Mouse (Mus musculus) embryonic facial prominence, embryonic 12.5 days (tissue): ENCODE measurements around the gene Tnnt2. TPM values are rescaled to one million over a fixed set of nuclear protein-coding genes. Genes with fewer than 3 reads are reported as not detected.

Experiments used
- ATAC-seq: fragments of 200-750 bp; cut with Nextera tagmentation; 2 replicates; pipeline ENCODE4 v1.8.0; 2017; ENCODE audit not compliant: insufficient number of reproducible peaks, insufficient read depth, low FRiP score, low TSS enrichment
- H3K27ac ChIP-seq: fragments of 300-500 bp; sonication (generic); 2 replicates; pipeline ENCODE4 v1.5.1; 2016; ENCODE audit warnings: mild to moderate bottlenecking
- H3K27me3 ChIP-seq: fragments of 300-500 bp; sonication (generic); 2 replicates; pipeline ENCODE4 v1.6.1; 2016; ENCODE audit warnings: mild to moderate bottlenecking, moderate library complexity
- H3K36me3 ChIP-seq: fragments of 300-500 bp; sonication (generic); 2 replicates; pipeline ENCODE4 v1.6.1; 2016; ENCODE audit warnings: mild to moderate bottlenecking
- H3K4me1 ChIP-seq: fragments of 300-500 bp; sonication (generic); 2 replicates; pipeline ENCODE4 v1.6.1; 2016
- H3K4me2 ChIP-seq: fragments of 300-500 bp; sonication (generic); replicated peaks from 2 replicates; pipeline ENCODE4 v1.6.1; 2016; ENCODE audit warnings: mild to moderate bottlenecking, moderate library complexity
- H3K4me3 ChIP-seq: fragments of 300-500 bp; sonication (generic); 2 replicates; pipeline ENCODE4 v1.5.1; 2016; ENCODE audit warnings: mild to moderate bottlenecking
- H3K9ac ChIP-seq: fragments of 300-500 bp; sonication (generic); 2 replicates; pipeline ENCODE4 v1.6.1; 2016; ENCODE audit warnings: mild to moderate bottlenecking, moderate library complexity
- H3K9me3 ChIP-seq: fragments of 300-500 bp; sonication (generic); 2 replicates; pipeline ENCODE4 v1.6.1; 2016; ENCODE audit warnings: mild to moderate bottlenecking, moderate library complexity
- WGBS: fragments of 180-500 bp; shearing (Covaris S2); methylation state at CpG from one replicate; pipeline ENCODE4 v1.1.7; 2016; 5-methylcytosine and 5-hydroxymethylcytosine counted together
- polyA plus RNA-seq: library from polyadenylated mRNA; unstranded; fragments of >200 nt; fragmentation: Nextera tagmentation; extraction: Ambion mirVana; gene quantifications from 2 replicates; pipeline ENCODE4 v1.2.1, GENCODE M21; 2016

Gene Tnnt2
- polyA plus RNA-seq, 1 experiment from 2014 or later: 27.7 TPM

DNA sequence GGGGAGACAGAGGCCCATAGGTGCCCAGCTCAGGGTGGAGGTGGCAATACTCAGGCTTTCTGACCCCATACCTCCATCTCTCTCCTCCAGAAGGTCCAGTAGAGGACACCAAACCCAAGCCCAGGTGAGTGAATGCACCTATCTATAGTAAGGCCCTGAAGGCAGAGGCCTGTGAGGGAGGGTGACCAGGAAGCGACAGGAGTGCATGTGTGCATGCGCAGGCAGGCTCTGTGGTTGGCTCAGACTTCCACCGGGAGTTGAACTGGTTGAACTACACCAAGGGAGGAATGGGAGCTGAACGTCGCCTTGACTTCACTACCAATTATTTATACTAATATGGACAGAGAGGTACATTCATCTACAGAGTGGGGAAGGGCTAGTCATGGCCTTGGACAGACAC lies 10.5 kb downstream of the Tnnt2 start:
- Histone ChIP-seq H3K36me3 (no peaks in the 10 kb centered on the region), H3K9me3 (no peaks in the 10 kb centered on the region), H3K4me1 (peaks cover 3% of the 10 kb centered on the region), H3K4me2 (no peak overlapping the region), H3K9ac (no peak overlapping the region), H3K4me3 (no peak overlapping the region), H3K27ac (no peak overlapping the region), H3K27me3 (0 out of 2 replicates have a peak, but pooled peaks cover 1% of the 10 kb centered on the region)
- ATAC-seq: no peak
- 79% methylated on average over 5 of the region's 5 CpGs for WGBS

DNA sequence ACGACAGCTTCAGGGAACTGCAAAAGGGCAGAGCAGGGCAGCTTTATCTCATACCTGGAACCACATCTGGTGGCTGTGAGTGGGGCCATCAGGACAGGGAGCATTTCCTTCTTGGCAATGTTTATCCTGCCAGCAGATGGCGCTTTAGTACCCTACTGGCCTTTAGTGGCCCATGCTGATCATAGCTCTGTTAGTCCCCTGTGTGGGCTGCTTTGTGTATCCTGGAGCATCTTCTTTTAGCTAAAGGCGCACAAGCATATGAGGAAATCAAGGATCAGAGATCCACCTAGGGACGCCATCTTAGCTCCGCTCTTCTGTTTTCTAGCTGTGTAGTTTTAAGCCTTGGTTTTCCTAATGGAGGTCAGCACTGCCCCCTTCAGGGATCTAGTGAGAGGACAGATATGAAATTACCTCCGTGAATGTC lies 11.0 kb downstream of the Tnnt2 start:
- Histone ChIP-seq H3K4me3 (no peak overlapping the region), H3K27me3 (0 out of 2 replicates have a peak, but pooled peaks cover 3% of the 10 kb centered on the region), H3K4me1 (peaks cover 8% of the 10 kb centered on the region), H3K27ac (no peak overlapping the region), H3K9me3 (no peaks in the 10 kb centered on the region), H3K36me3 (no peaks in the 10 kb centered on the region), H3K9ac (no peak overlapping the region), H3K4me2 (no peak overlapping the region)
- WGBS: 32% methylated on average over 6 of the region's 6 CpGs
- no peak for ATAC-seq

DNA sequence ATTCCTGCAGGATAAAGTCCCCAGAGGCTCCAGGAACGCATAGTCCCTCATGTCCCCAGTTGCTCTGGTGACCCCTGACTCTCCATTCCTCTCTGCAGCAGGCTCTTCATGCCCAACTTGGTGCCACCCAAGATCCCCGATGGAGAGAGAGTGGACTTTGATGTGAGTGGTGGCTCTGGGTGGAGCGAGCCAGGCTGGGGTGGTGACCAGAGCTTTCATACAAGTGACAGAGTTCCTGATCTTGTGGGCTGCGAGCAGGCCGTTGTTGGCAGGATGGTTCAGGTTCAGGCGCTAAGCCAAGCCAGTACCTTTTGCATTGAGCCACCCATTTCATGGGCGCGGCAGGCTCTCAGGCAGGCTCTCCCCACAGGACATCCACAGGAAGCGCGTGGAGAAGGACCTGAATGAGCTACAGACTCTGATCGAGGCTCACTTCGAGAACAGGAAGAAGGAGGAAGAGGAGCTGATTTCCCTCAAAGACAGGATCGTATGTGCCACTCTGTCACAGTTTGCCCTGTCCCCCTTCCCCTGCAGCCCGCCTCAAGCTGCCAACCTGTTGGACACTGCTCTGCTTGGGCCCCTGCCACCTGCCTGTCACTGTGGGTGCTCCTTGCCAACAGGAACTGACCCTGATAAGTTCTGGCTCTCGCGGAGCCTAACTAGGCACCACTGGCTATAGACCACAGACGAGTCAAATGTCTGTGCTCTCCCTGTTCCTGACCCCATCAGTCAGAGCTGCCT lies 11.6 kb downstream of the Tnnt2 start:
- no peak overlapping the region for H3K4me3 ChIP-seq
- H3K4me2 ChIP-seq: no peak overlapping the region
- no peaks in the 10 kb centered on the region for H3K36me3 ChIP-seq
- H3K9ac ChIP-seq: no peak overlapping the region
- ATAC-seq: no peak
- H3K27ac ChIP-seq: no peak overlapping the region
- no peaks in the 10 kb centered on the region for H3K9me3 ChIP-seq
- 0 out of 2 replicates have a peak, but pooled peaks cover 3% of the 10 kb centered on the region for H3K27me3 ChIP-seq
- peaks cover 13% of the 10 kb centered on the region for H3K4me1 ChIP-seq
- 81% methylated on average over 17 of the region's 17 CpGs for WGBS

DNA sequence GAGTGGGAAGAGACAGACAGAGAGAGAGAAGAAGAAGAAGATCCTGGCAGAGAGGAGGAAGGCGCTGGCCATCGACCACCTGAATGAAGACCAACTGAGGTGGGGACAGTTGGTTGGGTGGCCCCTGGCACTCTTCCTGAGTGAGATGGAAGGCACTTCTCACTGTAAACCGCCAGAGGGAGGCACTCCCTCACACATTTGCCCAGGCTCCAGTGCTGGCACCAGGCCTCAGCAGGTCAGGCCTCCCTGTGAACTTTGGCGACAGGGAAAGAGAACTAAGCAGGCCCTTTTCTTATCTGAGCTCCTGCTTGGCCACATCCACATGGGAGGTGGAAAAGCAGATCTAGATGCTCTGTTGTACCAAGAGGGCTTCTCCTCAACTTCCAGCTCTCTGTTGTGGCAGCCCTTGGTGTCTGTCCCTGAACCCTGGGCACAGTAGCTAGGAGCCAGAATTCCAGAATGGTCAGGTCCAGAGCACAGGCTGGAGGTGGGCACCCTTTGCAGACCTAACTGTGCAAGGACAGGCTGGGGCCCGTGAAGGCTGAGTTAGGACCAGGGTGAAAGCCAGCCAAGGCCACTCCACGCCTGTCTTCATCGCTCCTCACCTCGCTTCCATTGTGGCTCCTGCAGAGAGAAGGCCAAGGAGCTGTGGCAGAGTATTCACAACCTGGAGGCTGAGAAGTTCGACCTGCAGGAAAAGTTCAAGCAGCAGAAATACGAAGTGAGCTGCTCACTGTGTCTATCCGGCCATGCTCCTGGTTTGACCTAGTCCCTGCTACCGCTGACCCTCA lies 14.8 kb downstream of the Tnnt2 start:
- H3K27me3 ChIP-seq: 0 out of 2 replicates have a peak, but pooled peaks cover 3% of the 10 kb centered on the region
- no peak overlapping the region for H3K4me3 ChIP-seq
- ATAC-seq: no peak
- H3K36me3 ChIP-seq: no peaks in the 10 kb centered on the region
- H3K4me2 ChIP-seq: no peak overlapping the region
- H3K4me1 ChIP-seq: peaks cover 13% of the 10 kb centered on the region
- H3K9me3 ChIP-seq: no peaks in the 10 kb centered on the region
- WGBS: 66% methylated on average over 12 of the region's 12 CpGs
- no peak overlapping the region for H3K27ac ChIP-seq
- no peak overlapping the region for H3K9ac ChIP-seq

DNA sequence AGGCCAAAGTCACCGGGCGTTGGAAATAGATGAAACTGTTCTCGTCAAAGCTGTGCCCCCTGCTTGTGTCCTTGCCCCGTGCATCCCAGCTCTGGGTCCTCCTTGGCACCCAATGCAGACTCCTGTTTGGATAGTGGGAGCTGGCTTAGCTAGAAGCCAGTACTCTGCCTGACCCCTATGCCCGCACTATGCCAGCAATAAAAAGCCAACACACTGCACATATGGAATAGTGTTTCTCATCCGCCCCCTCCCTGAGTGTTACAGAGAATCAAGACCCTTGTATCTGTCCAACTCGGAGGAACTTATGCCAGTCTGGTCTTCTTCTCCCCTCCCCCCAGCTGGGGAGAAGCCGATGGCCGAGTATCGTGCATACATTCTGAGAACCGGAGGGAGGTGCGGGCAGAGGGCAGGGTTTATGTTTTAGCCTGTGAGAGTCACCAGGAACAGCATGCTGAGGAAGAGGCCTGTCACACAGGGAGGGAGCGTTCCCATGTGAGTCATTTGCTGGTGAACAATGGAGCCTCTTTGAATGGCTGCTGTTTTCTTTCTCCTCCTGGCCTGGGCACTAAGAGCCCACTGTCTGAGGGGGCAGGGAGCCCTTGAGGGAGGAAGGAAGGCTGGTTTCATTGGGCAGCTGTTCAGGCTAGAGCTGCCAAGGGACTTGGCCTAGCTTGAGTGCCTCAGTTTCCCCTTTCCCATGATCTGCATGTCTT lies 16.0 kb downstream of the Tnnt2 start:
- Histone ChIP-seq H3K27me3 (0 out of 2 replicates have a peak, but pooled peaks cover 3% of the 10 kb centered on the region), H3K36me3 (no peaks in the 10 kb centered on the region), H3K4me3 (no peak overlapping the region), H3K4me1 (peaks cover 13% of the 10 kb centered on the region), H3K9ac (no peak overlapping the region), H3K9me3 (no peaks in the 10 kb centered on the region), H3K4me2 (no peak overlapping the region), H3K27ac (no peak overlapping the region)
- WGBS: 45% methylated on average over 13 of the region's 13 CpGs
- no peak for ATAC-seq

DNA sequence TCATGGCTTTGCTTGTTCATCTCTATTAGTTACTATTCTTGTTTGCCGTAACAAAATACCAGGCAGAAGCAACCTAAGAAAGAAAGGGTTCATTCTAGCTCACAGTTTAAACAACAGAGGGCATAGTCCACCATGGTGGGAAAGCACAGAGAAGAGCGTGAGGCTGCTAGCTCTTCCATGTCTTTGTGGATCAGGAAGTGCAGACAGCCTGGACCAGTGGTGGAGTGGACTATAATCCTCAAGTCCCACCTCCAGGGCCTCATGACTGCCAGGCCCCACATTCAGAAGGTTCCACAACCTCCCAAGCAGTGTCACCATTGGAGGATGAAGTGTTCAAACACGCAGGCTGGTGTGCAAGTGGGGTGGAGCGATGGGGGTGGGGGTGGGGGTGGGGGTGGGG lies 17.0 kb downstream of the Tnnt2 start:
- Histone ChIP-seq H3K27ac (no peak overlapping the region), H3K9ac (no peak overlapping the region), H3K4me2 (no peak overlapping the region), H3K4me3 (no peak overlapping the region), H3K27me3 (0 out of 2 replicates have a peak, but pooled peaks cover 3% of the 10 kb centered on the region), H3K4me1 (peaks cover 13% of the 10 kb centered on the region), H3K36me3 (no peaks in the 10 kb centered on the region), H3K9me3 (no peaks in the 10 kb centered on the region)
- ATAC-seq: no peak
- 79% methylated on average over 4 of the region's 4 CpGs for WGBS

DNA sequence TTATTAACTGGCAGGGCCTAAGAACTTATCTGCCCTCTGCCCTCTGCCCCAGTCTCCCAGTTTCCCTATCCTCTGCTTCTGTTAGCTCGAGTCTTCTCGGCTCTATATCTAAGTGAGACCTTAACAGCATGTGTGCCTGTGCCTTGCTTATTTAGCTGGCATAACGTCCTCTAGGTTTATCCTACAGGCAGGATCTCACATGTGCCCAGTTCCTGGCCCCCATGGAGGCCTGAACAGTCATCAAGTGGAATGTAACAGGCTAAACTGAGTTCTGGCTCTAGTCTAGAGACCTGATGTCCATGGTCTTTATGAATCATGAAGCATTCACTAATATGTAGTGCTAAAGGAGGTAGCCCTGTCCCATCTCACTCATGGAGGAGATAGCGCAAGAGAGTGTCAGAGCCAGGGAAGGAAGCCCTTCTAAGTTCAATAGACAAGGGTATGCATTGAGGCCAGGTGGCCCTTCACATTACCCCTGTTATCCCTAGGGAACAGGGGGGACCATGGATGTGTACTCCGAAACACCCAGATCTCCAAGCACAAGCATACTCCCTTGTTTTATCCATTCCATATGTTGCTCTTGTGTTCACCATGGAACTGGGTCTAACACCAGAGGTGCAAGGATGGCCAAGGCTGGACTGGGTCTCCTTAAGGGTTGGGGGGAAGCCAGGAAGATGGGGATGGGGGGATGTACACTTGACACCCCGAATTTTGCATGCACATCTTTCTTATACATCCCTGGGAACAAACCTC lies 18.6 kb downstream of the Tnnt2 start:
- Histone ChIP-seq H3K27me3 (0 out of 2 replicates have a peak, but pooled peaks cover 3% of the 10 kb centered on the region), H3K36me3 (no peaks in the 10 kb centered on the region), H3K4me1 (peaks cover 13% of the 10 kb centered on the region), H3K4me2 (no peak overlapping the region), H3K9me3 (no peaks in the 10 kb centered on the region), H3K9ac (no peak overlapping the region), H3K4me3 (no peak overlapping the region), H3K27ac (no peak overlapping the region)
- ATAC-seq: no peak
- WGBS: 85% methylated on average over 6 of the region's 6 CpGs

DNA sequence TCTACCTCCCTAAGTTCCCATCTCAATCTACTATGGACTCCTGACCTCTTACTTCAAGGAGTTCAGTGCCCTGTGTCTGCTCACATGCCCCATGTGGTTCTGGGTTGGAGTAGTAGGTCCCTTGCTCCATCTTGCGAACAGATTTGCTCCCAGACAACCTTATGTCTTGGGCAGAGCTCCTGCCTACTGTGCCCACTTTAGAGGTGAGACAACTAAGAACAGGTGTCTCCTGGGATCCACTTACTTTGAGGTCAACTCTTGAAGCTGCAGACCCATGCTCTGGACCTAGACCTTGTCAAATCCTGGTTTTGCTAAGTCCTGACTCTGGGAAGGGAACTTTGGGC lies 19.2 kb downstream of the Tnnt2 start:
- 0 out of 2 replicates have a peak, but pooled peaks cover 3% of the 10 kb centered on the region for H3K27me3 ChIP-seq
- 84% methylated on average over 1 of the region's 1 CpGs for WGBS
- H3K27ac ChIP-seq: no peak overlapping the region
- no peaks in the 10 kb centered on the region for H3K9me3 ChIP-seq
- no peak for ATAC-seq
- no peak overlapping the region for H3K4me3 ChIP-seq
- peaks cover 13% of the 10 kb centered on the region for H3K4me1 ChIP-seq
- no peak overlapping the region for H3K9ac ChIP-seq
- H3K36me3 ChIP-seq: no peaks in the 10 kb centered on the region
- H3K4me2 ChIP-seq: no peak overlapping the region

DNA sequence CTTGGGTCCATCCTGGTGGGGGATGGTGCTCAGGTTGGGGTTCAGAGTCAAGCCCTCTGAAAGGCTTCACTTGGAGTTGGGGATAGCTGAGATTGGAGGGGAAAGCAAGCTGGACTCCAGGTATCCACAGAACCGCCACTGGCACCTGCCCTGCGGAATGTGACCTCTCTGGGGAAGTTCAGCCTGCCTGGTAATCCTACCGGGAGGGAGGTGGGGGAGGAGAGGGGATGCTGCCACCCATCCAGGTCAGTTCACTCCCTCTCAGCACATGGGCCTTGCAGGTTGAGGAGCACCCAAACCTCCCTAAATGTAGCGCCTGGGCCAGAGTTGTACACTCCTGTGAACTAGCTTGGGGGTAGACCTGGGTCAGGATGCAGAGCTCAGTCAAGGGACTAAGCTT lies 19.9 kb downstream of the Tnnt2 start:
- H3K27me3 ChIP-seq: 0 out of 2 replicates have a peak, but pooled peaks cover 3% of the 10 kb centered on the region
- 65% methylated on average over 4 of the region's 4 CpGs for whole genome bisulfite sequencing
- peaks cover 13% of the 10 kb centered on the region for H3K4me1 ChIP-seq
- H3K4me3 ChIP-seq: no peak overlapping the region
- no peaks in the 10 kb centered on the region for H3K9me3 ChIP-seq
- no peaks in the 10 kb centered on the region for H3K36me3 ChIP-seq
- no peak for ATAC-seq
- no peak overlapping the region for H3K9ac ChIP-seq
- H3K27ac ChIP-seq: no peak overlapping the region
- no peak overlapping the region for H3K4me2 ChIP-seq

DNA sequence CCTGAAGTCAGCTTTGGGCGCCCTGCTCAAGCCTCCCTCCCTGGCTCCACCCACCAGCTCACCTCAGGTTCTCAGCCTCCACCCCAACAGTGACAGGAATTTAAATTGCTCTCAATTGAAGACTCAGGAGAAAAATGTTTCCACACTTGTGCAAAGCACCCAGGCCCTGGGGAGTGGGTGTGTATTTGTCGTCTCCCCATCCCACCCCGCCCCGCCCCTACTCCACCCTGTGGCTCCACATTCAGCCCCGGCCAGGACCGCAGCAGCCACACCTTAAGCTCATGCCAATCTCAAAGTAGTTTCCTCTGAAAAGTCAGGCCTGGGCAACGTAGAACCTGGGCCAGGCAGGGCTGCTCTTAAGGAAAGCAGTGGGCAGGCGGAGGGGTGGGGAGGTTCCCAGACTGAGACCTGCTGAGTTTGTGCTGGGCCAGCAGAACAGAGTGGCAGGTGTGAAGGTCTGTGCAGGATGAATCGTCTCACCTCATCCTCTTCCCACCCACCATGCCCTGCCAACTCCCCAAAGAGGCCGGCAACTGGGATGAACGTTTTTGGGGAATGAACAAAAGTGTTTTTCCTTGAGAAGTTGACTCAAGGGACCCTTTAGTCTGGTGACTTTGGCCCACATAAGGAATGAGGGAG lies 21.1 kb downstream of the Tnnt2 start:
- Histone ChIP-seq H3K4me1 (peaks cover 4% of the 10 kb centered on the region), H3K4me2 (no peak overlapping the region), H3K27ac (no peak overlapping the region), H3K9me3 (no peaks in the 10 kb centered on the region), H3K27me3 (no peaks in the 10 kb centered on the region), H3K36me3 (no peaks in the 10 kb centered on the region), H3K9ac (no peak overlapping the region), H3K4me3 (no peak overlapping the region)
- ATAC-seq: no peak
- WGBS: 55% methylated on average over 11 of the region's 11 CpGs

DNA sequence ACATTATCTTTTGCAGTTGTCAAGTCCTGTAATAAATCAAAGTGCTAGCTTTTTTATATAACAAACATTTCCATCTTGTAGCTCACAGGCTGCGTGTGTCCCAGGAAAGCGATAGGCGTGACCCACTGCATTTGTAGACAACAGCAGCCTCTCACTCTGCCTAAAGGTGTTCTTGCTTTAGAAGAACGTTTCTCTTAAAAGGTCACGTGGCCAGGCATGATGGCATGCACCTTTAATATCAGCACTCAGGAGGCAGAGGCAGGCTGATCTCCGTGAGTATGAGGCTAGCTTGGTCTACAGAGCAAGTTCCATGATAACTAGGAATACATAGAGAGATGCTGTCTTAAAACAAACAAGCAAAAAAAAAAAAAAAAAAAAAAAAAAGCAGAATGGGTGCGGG lies 22.4 kb downstream of the Tnnt2 start:
- Histone ChIP-seq H3K27ac (no peak overlapping the region), H3K9ac (no peak overlapping the region), H3K9me3 (no peaks in the 10 kb centered on the region), H3K36me3 (no peaks in the 10 kb centered on the region), H3K27me3 (no peaks in the 10 kb centered on the region), H3K4me3 (no peak overlapping the region), H3K4me2 (no peak overlapping the region), H3K4me1 (no peaks in the 10 kb centered on the region)
- ATAC-seq: no peak
- WGBS: 88% methylated on average over 7 of the region's 7 CpGs
